Mouse (Mus musculus) large intestine, adult 2 months (tissue): ENCODE measurements at regions not wholly inside any gene's neighbourhood (a gene's known extent, or its start where the extent isn't known, plus 50 kb on each side); places are given as distances from the start of the nearest gene placed in this dataset.

ENCODE experiments used
- DNase-seq: peaks from one replicate; pipeline ENCODE4 v3.0.0-alpha.2; 2012; ENCODE audit warnings: low read depth, low spot score
- WGBS: fragments of 180-500 bp; shearing (Covaris S2); methylation state at CpG from one replicate; pipeline ENCODE4 v1.1.7; 2018; 5-methylcytosine and 5-hydroxymethylcytosine counted together

DNA sequence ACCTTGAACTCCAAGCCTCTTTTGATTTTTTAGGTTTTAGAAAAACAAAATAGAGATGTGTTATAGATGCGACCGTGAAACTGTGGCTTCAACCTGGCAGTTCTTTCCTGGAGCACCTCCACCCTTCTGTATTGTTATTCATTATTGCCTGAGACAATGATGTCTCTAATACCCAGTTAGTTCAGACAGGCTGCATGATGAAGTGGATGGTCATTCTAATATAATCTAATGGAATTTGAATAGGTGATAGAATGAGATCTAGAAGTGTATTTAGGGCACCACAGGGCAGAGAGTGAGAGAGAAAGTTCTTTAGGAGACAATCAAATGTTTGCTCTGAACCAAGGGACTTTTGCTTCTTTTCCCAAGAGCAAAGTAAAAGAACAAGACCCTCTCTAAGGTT, 560.6 kb downstream of the Plcl1 start:
- WGBS, result 91% methylated on average over 2 of the region's 2 CpGs
- no peak for DNase-seq

DNA sequence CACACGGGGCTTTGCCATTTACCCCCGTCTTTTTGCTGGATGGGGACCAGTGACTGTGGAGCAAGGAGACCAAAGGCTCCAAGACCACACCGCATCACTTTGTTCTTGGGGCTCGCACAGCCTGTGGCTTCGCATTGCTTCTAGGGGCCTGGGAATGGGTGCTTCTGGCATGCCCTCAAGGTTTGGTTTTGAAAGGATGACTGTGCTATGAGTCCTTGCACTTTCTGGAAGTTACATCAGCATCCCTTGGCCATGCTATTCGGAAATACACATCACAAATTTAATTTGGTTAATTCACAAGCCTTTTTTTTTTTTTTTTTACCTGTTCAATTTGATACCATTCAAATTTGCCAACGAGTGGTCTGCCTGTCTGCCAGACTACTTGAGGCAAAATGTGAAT, 562.1 kb downstream of the Plcl1 start:
- 94% methylated on average over 7 of the region's 7 CpGs for WGBS
- DNase-seq, result no peak

DNA sequence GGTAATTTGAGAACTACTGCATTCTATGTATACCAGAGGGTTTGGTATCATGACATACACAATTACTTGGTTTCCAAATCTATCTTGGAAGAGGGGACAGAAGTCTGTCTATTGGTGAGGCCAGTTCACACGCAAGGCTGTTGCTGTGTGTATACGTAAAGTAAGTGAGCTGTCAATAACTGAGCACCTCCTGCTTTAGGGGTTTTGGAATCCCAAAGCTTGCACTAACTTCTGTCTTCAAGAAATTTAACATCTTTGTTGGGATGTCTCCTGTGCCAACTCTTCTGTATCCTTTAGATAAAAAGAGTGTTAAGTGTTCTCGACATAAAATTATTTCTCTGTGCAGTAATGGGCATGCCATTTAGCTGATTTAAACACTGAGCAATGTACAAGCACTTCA, 572.1 kb downstream of the Plcl1 start:
- 85% methylated on average over 3 of the region's 3 CpGs for WGBS
- no peak for DNase-seq

DNA sequence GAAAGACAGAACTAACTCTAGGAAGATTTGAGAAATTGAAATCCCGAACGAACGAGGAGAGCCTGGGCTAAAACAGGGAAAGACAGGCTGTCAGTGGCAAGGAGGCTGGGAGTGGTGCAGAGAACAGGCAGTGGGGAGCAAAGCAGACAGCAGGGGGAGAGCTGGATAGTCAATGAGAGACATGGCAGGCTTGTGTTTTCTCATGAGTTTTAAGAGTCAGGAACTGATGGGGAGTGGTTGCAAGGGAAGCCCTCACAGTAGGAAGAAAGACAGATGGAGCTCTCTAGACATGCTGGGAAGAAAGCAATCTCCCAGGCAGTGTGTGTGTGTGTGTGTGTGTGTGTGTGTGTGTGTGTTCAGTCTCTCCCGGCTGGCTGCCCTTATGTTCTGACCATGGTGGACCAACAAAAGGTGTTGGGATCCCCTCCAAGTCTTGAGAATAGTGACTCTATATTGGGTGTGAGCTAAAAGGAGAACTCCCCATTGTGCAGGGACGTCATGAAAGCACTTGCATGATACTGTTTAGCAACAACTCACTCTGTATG, 577.9 kb downstream of the Plcl1 start:
- no peak for DNase-seq
- WGBS, result 73% methylated on average over 5 of the region's 5 CpGs

DNA sequence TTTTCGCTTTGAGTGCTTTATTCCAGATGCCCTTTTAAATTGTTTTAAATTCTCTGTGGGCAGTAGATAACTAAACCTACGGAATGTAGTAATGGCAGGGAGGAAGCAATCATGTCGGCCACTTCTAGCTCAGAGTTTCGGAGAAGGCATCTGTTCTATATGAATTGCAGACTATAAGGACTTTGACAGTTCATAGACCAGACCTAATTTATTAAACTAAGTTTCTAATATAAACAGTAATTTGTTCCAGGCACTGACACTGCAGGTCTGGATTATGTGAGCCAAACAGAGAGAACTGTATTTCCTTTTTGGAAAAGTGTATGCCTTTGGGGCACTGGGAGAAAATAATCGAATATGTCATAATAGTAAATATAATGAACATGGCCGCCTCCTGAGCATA, 591.4 kb downstream of the Plcl1 start:
- no peak for DNase-seq
- WGBS, result 78% methylated on average over 6 of the region's 6 CpGs
